Mouse (Mus musculus) liver, embryonic 14.5 days (tissue): ENCODE data around the gene Exoc3l.

Experiments used
- CTCF ChIP-seq: IDR thresholded peaks from 2 replicates; pipeline ENCODE4 v1.5.1; 2016; ENCODE audit warnings: antibody characterized with exemption, low read depth, control low read depth
- EP300 ChIP-seq: IDR thresholded peaks from 2 replicates; pipeline ENCODE4 v1.6.1; 2016; ENCODE audit warnings: antibody characterized with exemption, low read depth

- no peak for TF ChIP-seq CTCF
- peak; percentile 91 for TF ChIP-seq EP300
These were observed 4.1 kb upstream of the Exoc3l start for GRCm38 (mm10) chr8:105299962-105300361.
